Mouse (Mus musculus) lung, embryonic 14.5 days (tissue): ENCODE measurements at regions not wholly inside any gene's neighbourhood (a gene's known extent, or its start where the extent isn't known, plus 50 kb on each side); places are given as distances from the start of the nearest gene placed in this dataset.

ENCODE experiments used
- ATAC-seq: fragments of 200-750 bp; cut with Nextera tagmentation; 2 replicates; pipeline ENCODE4 v1.8.0; 2017; ENCODE audit warnings: mild to moderate bottlenecking, moderate TSS enrichment, moderate library complexity; ENCODE audit not compliant: insufficient read depth
- DNase-seq: peaks from one replicate; pipeline ENCODE4 v3.0.0-alpha.2; 2015
- H3K27ac ChIP-seq: fragments of 300-500 bp; sonication (generic); 2 replicates; pipeline ENCODE4 v1.5.1; 2014; ENCODE audit warnings: low read depth, mild to moderate bottlenecking, moderate library complexity
- H3K27me3 ChIP-seq: fragments of 300-500 bp; sonication (generic); 2 replicates; pipeline ENCODE4 v1.6.1; 2014; ENCODE audit warnings: low read length, control low read depth; ENCODE audit not compliant: insufficient read depth
- H3K36me3 ChIP-seq: fragments of 300-500 bp; sonication (generic); 2 replicates; pipeline ENCODE4 v1.6.1; 2014; ENCODE audit warnings: control low read depth; ENCODE audit not compliant: insufficient read depth
- H3K4me1 ChIP-seq: fragments of 300-500 bp; sonication (generic); 2 replicates; pipeline ENCODE4 v1.6.1; 2014; ENCODE audit warnings: antibody characterized with exemption, control low read depth; ENCODE audit not compliant: insufficient read depth
- H3K4me2 ChIP-seq: fragments of 300-500 bp; sonication (generic); 2 replicates; pipeline ENCODE4 v1.6.1; 2014; ENCODE audit warnings: mild to moderate bottlenecking
- H3K4me3 ChIP-seq: fragments of 300-500 bp; sonication (generic); 2 replicates; pipeline ENCODE4 v1.5.1; 2014; ENCODE audit warnings: low read depth, low read length
- H3K9ac ChIP-seq: fragments of 300-500 bp; sonication (generic); 2 replicates; pipeline ENCODE4 v1.6.1; 2014
- H3K9me3 ChIP-seq: fragments of 300-500 bp; sonication (generic); 2 replicates; pipeline ENCODE4 v1.6.1; 2016; ENCODE audit warnings: low read depth, low read length, control low read depth
- CTCF ChIP-seq: IDR thresholded peaks from 2 replicates; pipeline ENCODE4 v1.5.1; 2016; ENCODE audit warnings: antibody characterized with exemption, low read depth
- WGBS: fragments of 180-500 bp; shearing (Covaris S2); extraction: QIAGEN DNeasy Blood & Tissue Kit; methylation state at CpG from one replicate; pipeline ENCODE4 v1.1.7; 2014; 5-methylcytosine and 5-hydroxymethylcytosine counted together

DNA sequence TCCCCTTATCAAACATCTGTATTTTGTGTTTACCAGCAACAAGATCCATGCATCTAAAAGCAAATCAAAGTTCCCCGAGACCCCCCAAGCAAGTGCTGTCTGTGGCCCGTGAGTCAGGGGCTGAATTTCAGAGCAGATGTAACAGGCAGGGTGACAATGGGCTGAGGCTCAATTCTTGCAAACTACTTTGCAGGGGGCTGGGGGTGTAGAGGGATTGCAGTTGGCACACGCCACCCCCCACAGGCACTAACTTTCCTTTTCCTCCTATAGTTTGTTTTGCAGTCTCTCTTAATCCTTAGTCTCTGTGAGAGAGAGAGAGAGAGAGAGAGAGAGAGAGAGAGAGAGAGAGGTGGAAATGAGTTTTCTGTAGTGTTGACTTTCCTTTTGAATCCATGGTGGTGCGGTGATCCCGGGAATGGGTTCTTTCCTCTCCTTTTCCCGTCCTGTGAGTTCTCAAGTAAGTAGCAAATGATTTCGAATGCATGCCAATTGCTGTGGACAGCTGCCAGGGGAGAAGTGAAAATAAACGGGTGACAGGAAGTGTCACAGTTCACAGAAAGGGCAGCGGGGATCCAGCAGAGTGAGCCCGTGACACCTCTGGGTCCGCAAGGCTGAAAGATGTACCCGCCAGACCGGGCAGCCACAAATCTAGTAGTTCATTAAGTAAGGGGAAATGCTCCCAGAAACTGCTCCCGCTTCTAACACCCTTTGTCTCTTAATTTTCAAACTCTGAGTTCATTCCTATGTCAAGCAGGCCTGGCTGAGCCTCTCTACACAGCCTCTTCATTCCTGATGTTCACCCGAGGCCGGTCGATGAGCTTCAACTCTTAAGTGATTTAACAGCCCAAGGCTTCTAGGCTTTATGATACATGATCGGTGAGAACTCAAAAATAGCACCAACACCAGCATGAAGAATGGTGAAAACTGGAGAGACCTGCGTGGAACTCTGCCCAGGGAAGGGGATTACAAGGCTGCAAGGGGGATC is 116.8 kb downstream of the Cyp26a1 start:
- H3K36me3 ChIP-seq = no peaks in the 10 kb centered on the region
- no peaks in the 10 kb centered on the region for H3K27me3 ChIP-seq
- DNase-seq (peak; percentile 82), ATAC-seq (peak; percentile 38; the same call in 1 of the 2 replicates)
- WGBS = 9% methylated on average over 19 of the region's 19 CpGs
- no peak for TF ChIP-seq CTCF
- H3K4me3 ChIP-seq = peak overlapping the region; percentile 6; the same call in 1 of the 2 replicates
- peak overlapping the region; percentile 49 for H3K4me2 ChIP-seq
- H3K4me1 ChIP-seq = peaks cover 11% of the 10 kb centered on the region; the same call in 1 of the 2 replicates
- H3K27ac ChIP-seq = no peak overlapping the region
- no peaks in the 10 kb centered on the region for H3K9me3 ChIP-seq
- peak overlapping the region; percentile 20; the same call in 1 of the 2 replicates for H3K9ac ChIP-seq

GRCm38 (mm10) chr19:37815627-37816026 is 118.0 kb downstream of the Cyp26a1 start:
- no peak for TF ChIP-seq CTCF
- 91% methylated on average over 2 of the region's 2 CpGs for WGBS
- no peak for DNase-seq
- H3K4me2 ChIP-seq = no peak overlapping the region
- H3K9ac ChIP-seq = no peak overlapping the region
- peaks cover 11% of the 10 kb centered on the region; the same call in 1 of the 2 replicates for H3K4me1 ChIP-seq
- no peaks in the 10 kb centered on the region for H3K9me3 ChIP-seq
- H3K36me3 ChIP-seq = no peaks in the 10 kb centered on the region
- no peak overlapping the region for H3K4me3 ChIP-seq
- H3K27ac ChIP-seq = no peak overlapping the region
- H3K27me3 ChIP-seq = no peaks in the 10 kb centered on the region
- ATAC-seq = no peak

DNA sequence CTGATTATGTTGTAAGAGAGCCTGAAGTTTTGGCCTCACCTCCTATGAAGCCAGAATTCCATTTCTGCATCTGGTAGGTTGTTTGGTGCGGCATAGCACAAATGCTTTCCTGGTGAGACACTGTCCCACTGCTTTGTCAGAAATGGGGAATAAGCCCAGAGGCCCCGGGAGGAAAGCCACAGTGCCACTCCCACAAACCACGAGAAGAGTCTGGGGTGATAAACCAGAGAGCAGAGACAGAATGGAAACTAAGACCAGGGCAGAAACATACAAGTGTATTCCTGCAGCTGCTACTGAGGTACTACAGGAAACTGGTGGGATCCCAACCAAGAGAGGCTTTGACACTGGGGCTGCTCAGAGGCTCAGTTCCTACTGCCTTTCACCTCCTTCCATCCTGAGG is 123.6 kb downstream of the Cyp26a1 start:
- no peak for DNase-seq
- Histone ChIP-seq H3K4me3 (no peak overlapping the region), H3K27ac (no peak overlapping the region), H3K4me2 (no peak overlapping the region), H3K36me3 (no peaks in the 10 kb centered on the region), H3K4me1 (no peaks in the 10 kb centered on the region), H3K9me3 (no peaks in the 10 kb centered on the region), H3K9ac (no peak overlapping the region), H3K27me3 (no peaks in the 10 kb centered on the region)
- no peak for ATAC-seq
- 58% methylated on average over 3 of the region's 3 CpGs for WGBS
- no peak for TF ChIP-seq CTCF

GRCm38 (mm10) chr19:37821671-37822190 is 124.1 kb downstream of the Cyp26a1 start:
- Histone ChIP-seq H3K9ac (no peak overlapping the region), H3K27ac (no peak overlapping the region), H3K27me3 (no peaks in the 10 kb centered on the region), H3K4me1 (no peaks in the 10 kb centered on the region), H3K4me3 (no peak overlapping the region), H3K36me3 (no peaks in the 10 kb centered on the region), H3K4me2 (no peak overlapping the region), H3K9me3 (no peaks in the 10 kb centered on the region)
- DNase-seq (no peak), ATAC-seq (no peak)
- TF ChIP-seq CTCF = no peak
- 88% methylated on average over 3 of the region's 3 CpGs for WGBS

GRCm38 (mm10) chr19:37824155-37824554 is 126.6 kb downstream of the Cyp26a1 start:
- Histone ChIP-seq H3K36me3 (no peaks in the 10 kb centered on the region), H3K27ac (no peak overlapping the region), H3K27me3 (no peaks in the 10 kb centered on the region), H3K4me3 (no peak overlapping the region), H3K9ac (no peak overlapping the region), H3K4me2 (no peak overlapping the region), H3K9me3 (no peaks in the 10 kb centered on the region), H3K4me1 (no peaks in the 10 kb centered on the region)
- ATAC-seq = no peak
- WGBS = 78% methylated on average over 5 of the region's 5 CpGs
- TF ChIP-seq CTCF = no peak
- DNase-seq = no peak

DNA sequence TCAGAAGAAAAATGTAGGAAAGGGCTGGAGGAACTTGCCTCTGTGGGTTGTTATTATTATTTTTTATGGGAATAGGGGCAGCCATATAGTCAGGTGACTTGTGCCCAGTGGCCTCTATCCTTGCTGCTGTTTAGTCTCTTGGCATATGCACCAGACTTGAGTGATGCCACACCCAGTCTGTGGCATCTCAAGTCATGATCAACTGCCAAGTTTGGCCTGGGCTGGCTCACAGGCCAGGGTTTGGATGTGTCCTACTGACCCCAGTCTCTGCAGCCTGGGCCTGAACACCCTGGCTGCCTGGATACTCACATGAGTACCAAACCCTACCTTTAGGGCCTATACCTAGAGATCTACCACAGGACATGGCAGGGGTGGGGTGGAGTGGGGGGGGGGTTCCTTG is 133.8 kb downstream of the Cyp26a1 start:
- no peak overlapping the region for H3K4me2 ChIP-seq
- H3K4me3 ChIP-seq = no peak overlapping the region
- DNase-seq (no peak), ATAC-seq (no peak)
- H3K4me1 ChIP-seq = no peaks in the 10 kb centered on the region
- H3K27me3 ChIP-seq = no peaks in the 10 kb centered on the region
- no peaks in the 10 kb centered on the region for H3K9me3 ChIP-seq
- no peak overlapping the region for H3K9ac ChIP-seq
- no peak overlapping the region for H3K27ac ChIP-seq
- no peaks in the 10 kb centered on the region for H3K36me3 ChIP-seq
- TF ChIP-seq CTCF = no peak

GRCm38 (mm10) chr19:37836900-37837299 is 139.3 kb downstream of the Cyp26a1 start:
- no peak for ATAC-seq
- TF ChIP-seq CTCF = no peak
- WGBS = 38% methylated on average over 5 of the region's 5 CpGs
- Histone ChIP-seq H3K4me1 (no peaks in the 10 kb centered on the region), H3K36me3 (no peaks in the 10 kb centered on the region), H3K4me2 (no peak overlapping the region), H3K9ac (no peak overlapping the region), H3K4me3 (no peak overlapping the region), H3K27ac (no peak overlapping the region), H3K9me3 (no peaks in the 10 kb centered on the region), H3K27me3 (no peaks in the 10 kb centered on the region)
- no peak for DNase-seq
